Mouse (Mus musculus) gastrocnemius, adult 2 months (tissue): ENCODE measurements at regions not wholly inside any gene's neighbourhood (a gene's known extent, or its start where the extent isn't known, plus 50 kb on each side); places are given as distances from the start of the nearest gene placed in this dataset.

Experiments
- DNase-seq: peaks from one replicate; pipeline ENCODE4 v3.0.0; 2022
- H3K27ac ChIP-seq: fragments of 200-600 bp; 2 replicates; pipeline ENCODE4 v1.8.1; 2022; ENCODE audit warnings: mild to moderate bottlenecking
- H3K4me3 ChIP-seq: fragments of 200-600 bp; 2 replicates; pipeline ENCODE4 v1.8.1; 2022; ENCODE audit warnings: mild to moderate bottlenecking, moderate library complexity
- CTCF ChIP-seq: fragments of 200-600 bp; IDR thresholded peaks from 2 replicates; pipeline ENCODE4 v1.8.1; 2022; ENCODE audit warnings: antibody characterized with exemption, mild to moderate bottlenecking, moderate library complexity
- intact Hi-C: fragments of 180-260 bp; cut with DNase I; formaldehyde crosslinking; loops from one replicate; pipeline ENCODE4 v1.15.1; 2025
- microRNA-seq: library from miRNA; unstranded; fragments of <30 nt; microRNA quantifications from one replicate; pipeline ENCODE4 v1.2.0, GENCODE M21; 2021

- no peak overlapping the region for H3K4me3 ChIP-seq
- intact Hi-C loops, result no loop called here
- no peak for DNase-seq
- H3K27ac ChIP-seq, result no peak overlapping the region
- TF ChIP-seq CTCF, result no peak
Observed at GRCm38 (mm10) chr9:122650862-122651261, 96.3 kb upstream of the Topaz1 start.

- peak; percentile 70 for DNase-seq
- TF ChIP-seq CTCF, result no peak
- intact Hi-C loops, result no loop called here
- no peak overlapping the region for H3K27ac ChIP-seq
- no peak overlapping the region for H3K4me3 ChIP-seq
Observed at GRCm38 (mm10) chr9:122655583-122655982, 91.6 kb upstream of the Topaz1 start.

GRCm38 (mm10) chr9:122660050-122660449, 87.1 kb upstream of the Topaz1 start:
- Histone ChIP-seq H3K27ac (no peak overlapping the region), H3K4me3 (no peak overlapping the region)
- TF ChIP-seq CTCF, result no peak
- intact Hi-C loops, result no loop called here
- no peak for DNase-seq

DNA sequence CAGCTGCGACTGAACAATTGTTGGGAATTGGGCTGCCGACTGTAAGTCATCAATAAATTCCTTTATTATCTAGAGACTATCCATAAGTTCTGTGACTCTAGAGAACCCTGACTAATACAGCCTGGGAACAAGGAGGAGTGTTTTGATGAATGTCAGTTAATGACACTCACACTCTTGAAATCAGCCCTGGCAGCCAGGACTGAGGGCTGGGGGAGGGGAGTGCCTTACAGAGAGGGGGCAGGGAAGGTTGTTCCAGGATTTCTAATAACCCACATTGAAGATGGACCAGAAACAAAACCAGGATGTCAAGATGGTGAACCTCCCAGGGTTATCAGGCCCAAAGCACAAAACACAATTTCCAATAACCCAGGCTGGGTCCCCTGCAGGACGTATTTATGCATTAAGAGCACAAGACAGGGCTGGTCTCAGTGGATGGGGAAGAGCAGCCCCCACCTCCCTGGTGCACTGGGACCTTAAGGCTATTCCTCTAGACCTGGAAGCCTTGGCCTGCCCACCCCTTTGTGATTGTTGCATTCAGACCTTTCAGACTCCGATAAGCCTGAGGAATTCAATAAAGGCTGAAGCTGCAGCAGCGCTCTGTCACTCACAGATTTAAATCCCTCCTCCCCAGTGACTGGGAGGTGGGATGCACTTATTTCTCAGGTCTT, 80.0 kb upstream of the Topaz1 start:
- TF ChIP-seq CTCF, result no peak
- Histone ChIP-seq H3K4me3 (no peak overlapping the region), H3K27ac (no peak overlapping the region)
- intact Hi-C loops, result no loop called here
- DNase-seq, result no peak

DNA sequence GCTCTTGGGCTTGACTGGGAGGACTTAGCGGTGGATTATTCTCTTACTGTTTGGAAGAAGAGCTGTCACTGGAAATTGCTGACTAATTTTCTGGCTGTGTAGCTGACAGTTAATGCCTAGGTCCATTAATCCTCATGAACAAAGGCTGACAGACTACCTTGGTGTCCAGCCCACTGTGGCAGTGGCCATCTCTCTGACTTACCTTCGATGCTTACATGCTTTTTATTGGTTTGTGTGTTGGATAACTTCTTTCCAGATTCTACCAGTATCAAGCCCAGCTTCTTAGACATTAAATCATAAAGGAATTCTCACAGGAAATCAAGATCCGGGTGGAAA, 79.5 kb upstream of the Topaz1 start:
- intact Hi-C loops, result no loop called here
- H3K4me3 ChIP-seq, result no peak overlapping the region
- no peak overlapping the region for H3K27ac ChIP-seq

GRCm38 (mm10) chr9:122673777-122674176, 73.4 kb upstream of the Topaz1 start:
- intact Hi-C loops, result no loop called here
- DNase-seq, result no peak
- H3K4me3 ChIP-seq, result no peak overlapping the region
- no peak for TF ChIP-seq CTCF
- H3K27ac ChIP-seq, result no peak overlapping the region

More for the DNA sequence above, 79.5 kb upstream of the Topaz1 start:
- DNase-seq, result no peak
- no peak for TF ChIP-seq CTCF

DNA sequence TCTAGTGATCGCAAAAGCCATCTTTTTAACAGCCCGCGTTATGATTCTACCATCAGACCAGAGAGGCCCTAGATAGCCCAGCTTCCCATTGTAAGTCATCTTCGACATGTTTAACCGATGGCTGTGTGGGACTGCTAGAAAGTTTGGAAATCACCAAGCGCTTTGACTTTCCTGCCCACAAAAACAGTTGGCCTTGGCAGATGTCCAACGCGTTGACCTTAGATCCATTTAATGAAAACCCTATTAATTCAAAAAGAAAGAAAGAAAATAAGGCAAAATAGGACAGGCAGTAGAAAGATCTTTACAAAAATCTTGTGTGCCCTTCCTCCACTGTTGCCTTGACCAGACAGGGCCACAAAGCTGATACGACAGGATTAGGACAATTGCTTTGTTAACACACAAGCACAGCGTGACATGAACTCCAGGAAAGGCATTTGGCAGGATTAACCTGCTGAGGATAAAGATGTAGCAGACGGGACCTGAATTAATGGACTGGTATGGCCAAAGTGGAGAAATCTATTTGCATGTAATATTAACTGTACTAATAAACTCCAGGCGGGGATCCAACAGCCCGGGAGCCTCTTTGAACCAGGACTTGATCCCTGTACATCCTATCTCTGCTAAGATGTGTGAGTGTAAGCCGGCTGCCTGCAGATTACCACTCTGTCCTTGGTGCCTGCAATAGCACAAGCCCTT, 69.0 kb upstream of the Topaz1 start:
- no peak for DNase-seq
- Histone ChIP-seq H3K27ac (no peak overlapping the region), H3K4me3 (no peak overlapping the region)
- TF ChIP-seq CTCF, result no peak
- intact Hi-C loops, result no loop called here

- Histone ChIP-seq H3K4me3 (no peak overlapping the region), H3K27ac (no peak overlapping the region)
- intact Hi-C loops, result loop anchor here (10.0 kb wide), 1 partner anchor 72 kb away; no protein-coding TSS in a partner anchor
Observed at GRCm38 (mm10) chr9:122687170-122687569, 60.0 kb upstream of the Topaz1 start.

GRCm38 (mm10) chr9:122691879-122692278, 55.3 kb upstream of the Topaz1 start:
- DNase-seq, result no peak
- Histone ChIP-seq H3K27ac (no peak overlapping the region), H3K4me3 (no peak overlapping the region)
- peak; percentile 35; the same call in 1 of the 2 replicates for TF ChIP-seq CTCF
- intact Hi-C loops, result no loop called here

More at GRCm38 (mm10) chr9:122687170-122687569, 60.0 kb upstream of the Topaz1 start:
- DNase-seq, result no peak
- TF ChIP-seq CTCF, result peak; percentile 44

DNA sequence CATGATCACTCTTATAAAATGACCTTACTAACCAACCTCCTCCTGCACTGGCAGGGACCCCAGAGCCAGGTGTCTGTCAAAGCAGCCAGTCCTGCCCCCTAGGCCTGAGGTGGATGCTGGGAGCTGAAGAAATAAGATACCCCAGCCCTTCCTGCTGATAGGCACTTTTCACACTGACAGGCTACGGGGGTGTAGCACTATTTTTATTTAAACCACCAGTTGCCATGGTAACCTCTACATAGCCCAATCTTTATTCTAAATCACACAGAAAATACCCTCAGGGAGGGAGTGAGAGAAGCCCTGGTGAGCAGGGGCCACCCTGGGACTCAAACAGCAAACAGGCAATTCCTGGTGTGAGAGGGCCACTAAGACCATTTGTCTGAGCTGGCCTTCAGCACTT, 51.4 kb upstream of the Topaz1 start:
- Histone ChIP-seq H3K27ac (no peak overlapping the region), H3K4me3 (no peak overlapping the region)
- intact Hi-C loops, result no loop called here
- DNase-seq, result no peak
- TF ChIP-seq CTCF, result no peak

Small RNA genes lying in the stretch of these regions (microRNA-seq; reads per million reads assigned to microRNA genes)
- gene Mir138-1, result 46.2 reads per million, percentile 30 among the genes with 10 or more reads in this experiment
